Mouse (Mus musculus) bone marrow macrophage, adult 2 months (primary cell): ENCODE results near the gene Kptn.

Source experiments
- CTCF ChIP-seq: IDR thresholded peaks from 2 replicates; pipeline ENCODE4 v1.5.1; 2012; ENCODE audit warnings: low read depth, mild to moderate bottlenecking, low read length, moderate library complexity
- POLR2A ChIP-seq: IDR thresholded peaks from 2 replicates; pipeline ENCODE4 v1.6.1; 2012; ENCODE audit warnings: mild to moderate bottlenecking, low read depth, low read length, borderline replicate concordance

DNA sequence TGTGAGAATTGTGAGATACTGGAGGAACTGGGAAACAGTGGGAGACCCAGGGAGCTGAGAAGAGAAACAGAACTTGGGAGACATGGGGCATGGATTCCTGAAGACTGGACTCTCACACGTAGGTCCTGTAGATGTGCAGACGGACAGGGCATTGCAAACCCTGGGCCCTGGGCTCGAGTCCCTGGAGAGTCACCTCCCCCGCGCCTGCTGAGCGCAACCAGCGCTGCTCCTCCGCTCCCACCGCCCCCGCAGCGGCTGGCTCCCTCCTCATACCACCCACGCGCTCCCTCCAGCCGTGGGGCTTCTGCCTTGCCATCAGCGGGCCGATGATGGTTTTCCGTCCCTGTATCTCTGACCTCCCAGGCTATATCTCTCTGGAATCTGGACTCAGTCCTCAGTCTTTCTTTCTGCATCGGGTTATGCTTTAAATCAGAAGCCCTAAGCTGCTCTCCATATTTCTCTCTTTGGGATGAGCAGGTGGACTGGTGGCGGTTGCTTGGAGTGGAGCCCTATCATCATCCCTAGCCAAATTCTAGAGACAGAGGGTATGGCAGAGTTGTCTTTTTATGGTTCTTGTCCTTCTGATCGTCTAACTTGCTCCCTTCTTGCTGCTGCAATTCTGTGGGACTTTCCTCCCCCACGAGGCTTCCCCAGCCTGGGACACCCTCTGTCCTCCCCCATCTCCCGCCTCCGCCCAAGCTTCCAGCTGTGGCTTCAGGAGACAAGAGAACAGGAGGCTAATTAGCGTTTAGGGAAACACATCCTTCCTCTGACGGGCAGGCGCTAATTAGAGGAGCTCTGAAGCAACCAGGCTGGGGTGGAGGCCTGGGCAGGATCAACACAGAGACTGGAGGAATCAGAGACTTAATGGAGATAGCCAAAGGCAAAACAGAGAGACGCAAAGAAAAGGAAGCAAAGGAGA lies 27.1 kb downstream of the Kptn start:
- TF ChIP-seq CTCF: no peak
- TF ChIP-seq POLR2A: no peak
